In the genomic region with DNA sequence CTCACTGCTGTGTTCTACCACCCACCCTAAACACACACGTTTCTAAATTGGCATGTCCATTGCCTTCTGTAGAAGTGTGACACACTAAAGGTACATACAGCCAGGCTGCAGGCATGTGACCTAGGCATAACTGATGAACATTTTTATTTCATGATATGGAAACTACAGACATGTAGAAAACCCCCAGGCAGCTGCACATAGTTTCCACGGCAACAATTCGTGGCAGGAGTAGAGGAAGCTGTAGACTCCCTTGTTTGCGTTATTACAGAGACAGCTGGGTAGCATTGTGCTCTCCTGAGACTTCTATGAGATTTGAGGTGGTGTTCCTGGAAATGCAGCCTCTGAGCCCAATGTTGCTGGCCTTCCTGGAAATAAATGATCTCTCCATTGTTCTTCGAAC, we compare ENCODE assay signal across 13 mouse cellular contexts. TPM values are rescaled to one million over a fixed set of nuclear protein-coding genes. Genes with fewer than 3 reads are reported as not detected.
DNase-seq lines count a peak whose midpoint lies in the region; ATAC-seq and TF ChIP-seq lines count a peak whose summit lies in the region.
"Had no signal": no experiment of that assay in that cellular context is flagged by ENCODE, and none has a peak within 500 bp of the region (broad histone marks: within the 10 kb centered on the region; RNA-seq: fewer than 3 reads in every experiment).

No protein-coding gene starts in this region.

- 0 out of 2 replicates have a peak, but pooled peaks cover 4% of the 10 kb centered on the region for H3K4me1 ChIP-seq in forebrain, embryonic 14.5 days (ENCODE audit: control insufficient read depth, insufficient read depth, low read length)
- H3K4me1 ChIP-seq in forebrain, embryonic 10.5 days = no peaks in the 10 kb centered on the region
- peaks cover 4% of the 10 kb centered on the region; the same call in 1 of the 2 replicates for H3K4me1 ChIP-seq in midbrain, embryonic 16.5 days (ENCODE audit: control insufficient read depth, insufficient read depth, low read length)
- H3K4me1 ChIP-seq in stomach, postnatal 0 days (replicated peaks; ENCODE audit: control insufficient read depth, insufficient read depth) = no peaks in the 10 kb centered on the region
- H3K4me1 ChIP-seq: heart, embryonic 15.5 days had no signal

- no peak for TF ChIP-seq CTCF in stomach, postnatal 0 days (IDR thresholded peaks at IDR 0.05; ENCODE audit: low read depth)

- TF ChIP-seq EP300 in stomach, postnatal 0 days (optimal IDR thresholded peaks at IDR 0.05) = no peak

- no peak overlapping the region for H3K27ac ChIP-seq in forebrain, embryonic 14.5 days (ENCODE audit: low read depth, low read length)
- no peak overlapping the region for H3K27ac ChIP-seq in forebrain, embryonic 10.5 days
- peak overlapping the region; percentile 31; the same call in 1 of the 2 replicates for H3K27ac ChIP-seq in midbrain, embryonic 16.5 days (ENCODE audit: low read length)
- H3K27ac ChIP-seq in stomach, postnatal 0 days (replicated peaks) = no peak overlapping the region
- H3K27ac ChIP-seq: heart, embryonic 15.5 days had no signal

- DNase-seq in forebrain, embryonic 14.5 days (ENCODE audit: low spot score) = peak; percentile 30
- DNase-seq in forebrain, embryonic 10.5 days (ENCODE audit: extremely low spot score, low spot score) = no peak
- DNase-seq in retina, postnatal 1 day = peak; percentile 38
- DNase-seq in retina, embryonic 14.5 days (ENCODE audit: low spot score) = no peak
- DNase-seq in thymus, postnatal 36 days = peak; percentile 55 to 77
- DNase-seq in embryo, embryonic 9.5 days (ENCODE audit: extremely low spot score) = no peak
- no peak for DNase-seq in stomach, postnatal 0 days (ENCODE audit: low spot score)
- DNase-seq: lung, adult 2 months had no signal

- no peaks in the 10 kb centered on the region for H3K9me3 ChIP-seq in forebrain, embryonic 14.5 days (replicated peaks; ENCODE audit: control insufficient read depth, low read length)
- no peaks in the 10 kb centered on the region for H3K9me3 ChIP-seq in forebrain, embryonic 10.5 days
- H3K9me3 ChIP-seq in midbrain, embryonic 16.5 days (replicated peaks; ENCODE audit: control insufficient read depth, low read length, poor library complexity, severe bottlenecking) = no peaks in the 10 kb centered on the region
- no peaks in the 10 kb centered on the region for H3K9me3 ChIP-seq in stomach, postnatal 0 days (ENCODE audit: control insufficient read depth, low read length)
- H3K9me3 ChIP-seq: heart, embryonic 15.5 days had no signal

- H3K4me3 ChIP-seq in forebrain, embryonic 14.5 days (ENCODE audit: low read depth, low read length) = no peak overlapping the region
- H3K4me3 ChIP-seq in forebrain, embryonic 10.5 days = no peak overlapping the region
- H3K4me3 ChIP-seq in midbrain, embryonic 16.5 days (ENCODE audit: low read depth, low read length) = no peak overlapping the region
- no peak overlapping the region for H3K4me3 ChIP-seq in stomach, postnatal 0 days (ENCODE audit: low read depth, low read length)
- H3K4me3 ChIP-seq: heart, embryonic 15.5 days had no signal

- no peaks in the 10 kb centered on the region for H3K27me3 ChIP-seq in forebrain, embryonic 14.5 days (replicated peaks; ENCODE audit: control insufficient read depth, insufficient read depth, low read length)
- no peaks in the 10 kb centered on the region for H3K27me3 ChIP-seq in forebrain, embryonic 10.5 days (ENCODE audit: poor library complexity, severe bottlenecking)
- H3K27me3 ChIP-seq in midbrain, embryonic 16.5 days (ENCODE audit: control insufficient read depth, insufficient read depth, low read depth, low read length) = no peaks in the 10 kb centered on the region
- H3K27me3 ChIP-seq in stomach, postnatal 0 days (ENCODE audit: control insufficient read depth, insufficient read depth, low read length) = no peaks in the 10 kb centered on the region
- H3K27me3 ChIP-seq: heart, embryonic 15.5 days had no signal

- H3K36me3 ChIP-seq in forebrain, embryonic 14.5 days (ENCODE audit: control insufficient read depth, insufficient read depth, low read length) = no peaks in the 10 kb centered on the region
- H3K36me3 ChIP-seq in forebrain, embryonic 10.5 days (replicated peaks) = no peaks in the 10 kb centered on the region
- no peaks in the 10 kb centered on the region for H3K36me3 ChIP-seq in midbrain, embryonic 16.5 days (ENCODE audit: control insufficient read depth, insufficient read depth, low read length)
- no peaks in the 10 kb centered on the region for H3K36me3 ChIP-seq in stomach, postnatal 0 days (ENCODE audit: control insufficient read depth, insufficient read depth, low read length)
- H3K36me3 ChIP-seq: heart, embryonic 15.5 days had no signal

- no peak overlapping the region for H3K4me2 ChIP-seq in forebrain, embryonic 14.5 days (ENCODE audit: low read length)
- no peak overlapping the region for H3K4me2 ChIP-seq in midbrain, embryonic 16.5 days (ENCODE audit: low read length)
- no peak overlapping the region for H3K4me2 ChIP-seq in stomach, postnatal 0 days (replicated peaks; ENCODE audit: low read depth)
- H3K4me2 ChIP-seq: heart, embryonic 15.5 days had no signal

- WGBS in forebrain, embryonic 14.5 days = 83% methylated on average over 5 of the region's 5 CpGs
- WGBS in forebrain, embryonic 10.5 days = 88% methylated on average over 5 of the region's 5 CpGs
- WGBS in midbrain, embryonic 16.5 days = 59% methylated on average over 5 of the region's 5 CpGs
- WGBS in stomach, postnatal 0 days = 52% methylated on average over 5 of the region's 5 CpGs

- H3K9ac ChIP-seq in forebrain, embryonic 14.5 days (ENCODE audit: low read length) = no peak overlapping the region
- H3K9ac ChIP-seq in midbrain, embryonic 16.5 days (ENCODE audit: low read depth, low read length) = no peak overlapping the region
- H3K9ac ChIP-seq in stomach, postnatal 0 days (ENCODE audit: low read length) = no peak overlapping the region
- H3K9ac ChIP-seq: heart, embryonic 15.5 days had no signal

- no peak for ATAC-seq in forebrain, embryonic 14.5 days
- ATAC-seq in midbrain, embryonic 16.5 days = peak; percentile 88
- ATAC-seq in stomach, postnatal 0 days (ENCODE audit: low FRiP score, low TSS enrichment) = no peak
- ATAC-seq: intestine, embryonic 16.5 days had no signal

RNA-seq across cellular contexts. Expression of a gene that starts 24.9 kb away (rescaled TPM):
- 5.6 and 9.1 TPM in 2 replicates for polyA plus RNA-seq in forebrain, embryonic 14.5 days (2014; fragmentation: Nextera tagmentation; extraction: Ambion mirVana)
- polyA plus RNA-seq in forebrain, embryonic 10.5 days (2016; fragmentation: Nextera tagmentation; extraction: Ambion mirVana) = 3.2 and 3.7 TPM in 2 replicates
- polyA plus RNA-seq in midbrain, embryonic 16.5 days (2015; fragmentation: Nextera tagmentation; extraction: Ambion mirVana) = 21.0 and 22.8 TPM in 2 replicates
- polyA plus RNA-seq in stomach, postnatal 0 days (2015; fragmentation: Nextera tagmentation; extraction: Ambion mirVana) = 13.0 and 13.1 TPM in 2 replicates

RNA-seq across cellular contexts. Expression of a gene that starts 38.4 kb away (rescaled TPM):
- polyA plus RNA-seq in forebrain, embryonic 14.5 days (2014; fragmentation: Nextera tagmentation; extraction: Ambion mirVana) = 9.9 and 13.9 TPM in 2 replicates
- 6.5 and 8.1 TPM in 2 replicates for polyA plus RNA-seq in forebrain, embryonic 10.5 days (2016; fragmentation: Nextera tagmentation; extraction: Ambion mirVana)
- 11.9 and 12.5 TPM in 2 replicates for polyA plus RNA-seq in midbrain, embryonic 16.5 days (2015; fragmentation: Nextera tagmentation; extraction: Ambion mirVana)
- 3,095 and 3,545 TPM in 2 replicates for polyA plus RNA-seq in stomach, postnatal 0 days (2015; fragmentation: Nextera tagmentation; extraction: Ambion mirVana)

RNA-seq across cellular contexts. Expression of a gene that starts 51.1 kb away (rescaled TPM):
- not detected in 2 replicates for polyA plus RNA-seq in forebrain, embryonic 14.5 days (2014; fragmentation: Nextera tagmentation; extraction: Ambion mirVana)
- 0.05 and 0.14 TPM in 2 replicates for polyA plus RNA-seq in forebrain, embryonic 10.5 days (2016; fragmentation: Nextera tagmentation; extraction: Ambion mirVana)
- not detected in 2 replicates for polyA plus RNA-seq in midbrain, embryonic 16.5 days (2015; fragmentation: Nextera tagmentation; extraction: Ambion mirVana)
- 16.3 and 17.4 TPM in 2 replicates for polyA plus RNA-seq in stomach, postnatal 0 days (2015; fragmentation: Nextera tagmentation; extraction: Ambion mirVana)
- polyA plus RNA-seq: limb, embryonic 11.5 days; small intestine, adult 2 months had no signal

Comparison
In these comparisons a context has a peak if more than half of its experiments do, and no peak if none do; other contexts are left out.
1. DNase-seq: peak in forebrain, embryonic 14.5 days (single experiment), retina, postnatal 1 day (single experiment) and thymus, postnatal 36 days (2 of 2); none in forebrain, embryonic 10.5 days (single experiment), retina, embryonic 14.5 days (single experiment), embryo, embryonic 9.5 days (single experiment) and stomach, postnatal 0 days (single experiment).
2. RNA of a gene that starts 38.4 kb away (polyA plus RNA-seq): 3,095 to 3,545 TPM in stomach, postnatal 0 days; 11.9 to 12.5 TPM in midbrain, embryonic 16.5 days, 9.9 to 13.9 TPM in forebrain, embryonic 14.5 days and 6.5 to 8.1 TPM in forebrain, embryonic 10.5 days; every median in the first group is over 100 times any median in the second.
3. RNA of a gene that starts 51.1 kb away (polyA plus RNA-seq): 16.3 to 17.4 TPM in stomach, postnatal 0 days; 0.05 to 0.14 TPM in forebrain, embryonic 10.5 days, not detected in forebrain, embryonic 14.5 days and not detected in midbrain, embryonic 16.5 days; every median in the first group is over 10 times any median in the second.